Mouse (Mus musculus): ENCODE measurements around the gene Tspan18.

DNA sequence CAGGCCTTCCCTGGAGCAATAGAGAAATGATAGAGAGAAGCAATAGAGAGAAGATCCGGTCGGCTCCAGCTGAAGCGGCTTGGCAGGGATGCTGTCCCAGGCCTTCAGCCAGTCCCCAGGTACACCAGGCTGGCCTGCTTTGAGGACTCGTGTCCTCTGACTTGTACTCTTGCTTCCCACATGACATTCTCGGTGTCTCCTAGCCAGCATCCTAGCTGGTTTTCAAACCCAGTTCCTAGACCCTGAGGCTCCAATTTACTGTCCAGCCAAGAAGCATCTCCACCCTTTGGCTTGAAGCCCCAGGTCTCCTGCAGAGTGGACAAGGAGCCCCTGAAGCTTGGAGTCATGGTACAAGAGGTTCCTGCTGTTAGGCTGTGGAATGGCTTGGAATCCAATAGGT, 92.1 kb downstream of the Tspan18 start:
- TF ChIP-seq POLR2A (IDR thresholded peaks at IDR 0.05; ENCODE audit: low read depth, low read length) (no peak), CTCF (IDR thresholded peaks at IDR 0.05; ENCODE audit: extremely low read depth, insufficient read length, insufficient replicate concordance, low read depth, low read length) (no peak)
